Mouse (Mus musculus): Measurements from ENCODE around the gene Igsf8. TPM values are rescaled to one million over a fixed set of nuclear protein-coding genes. Genes with fewer than 3 reads are reported as not detected.
A peak's percentile ranks its signal among the peaks of the same experiment; 100 is the strongest.

The Igsf8 gene
- polyA plus RNA-seq, 1 experiment from 2014 or later: 159 TPM

GRCm38 (mm10) chr1:172344820-172345219 is 83.4 kb downstream of the Igsf8 start:
- Histone ChIP-seq H3K4me2 (replicated peaks) (no peak overlapping the region), H3K27ac (no peak overlapping the region), H3K9ac (no peak overlapping the region), H3K27me3 (peaks cover 16% of the 10 kb centered on the region), H3K4me3 (no peak overlapping the region), H3K36me3 (no peaks in the 10 kb centered on the region), H3K4me1 (peaks cover 26% of the 10 kb centered on the region), H3K9me3 (replicated peaks) (no peaks in the 10 kb centered on the region)
- ATAC-seq (ENCODE audit: low FRiP score): no peak
- WGBS: 95% methylated on average over 7 of the region's 7 CpGs

GRCm38 (mm10) chr1:172346707-172347106 is 85.3 kb downstream of the Igsf8 start:
- Histone ChIP-seq H3K4me1 (peaks cover 34% of the 10 kb centered on the region), H3K4me3 (no peak overlapping the region), H3K4me2 (replicated peaks) (no peak overlapping the region), H3K27ac (no peak overlapping the region), H3K9me3 (replicated peaks) (no peaks in the 10 kb centered on the region), H3K36me3 (no peaks in the 10 kb centered on the region), H3K27me3 (peaks cover 3% of the 10 kb centered on the region), H3K9ac (no peak overlapping the region)
- 85% methylated on average over 10 of the region's 10 CpGs for WGBS
- ATAC-seq (ENCODE audit: low FRiP score): no peak

DNA sequence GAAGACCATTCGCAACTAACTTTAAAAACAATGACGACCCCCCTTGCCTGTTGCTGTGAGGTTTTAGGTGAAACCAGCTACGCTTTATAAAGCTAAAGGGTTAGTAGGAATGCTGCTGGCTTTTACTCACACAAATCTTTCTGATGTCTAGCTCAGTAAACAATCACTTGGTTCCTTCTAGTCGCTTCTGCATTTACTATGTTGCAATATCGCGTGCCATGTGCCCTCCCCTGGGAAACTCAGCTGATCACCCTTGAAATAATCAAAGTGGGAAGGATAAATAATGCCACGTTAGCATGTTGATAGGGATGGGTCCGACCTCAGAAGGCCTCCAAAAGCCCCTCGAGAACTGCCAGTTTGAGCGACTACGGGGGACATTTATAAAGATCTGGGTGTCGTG is 85.9 kb downstream of the Igsf8 start:
- H3K4me3 ChIP-seq: no peak overlapping the region
- 83% methylated on average over 12 of the region's 12 CpGs for WGBS
- peaks cover 34% of the 10 kb centered on the region for H3K4me1 ChIP-seq
- ATAC-seq (ENCODE audit: low FRiP score): no peak
- no peak overlapping the region for H3K4me2 ChIP-seq (replicated peaks)
- no peak overlapping the region for H3K27ac ChIP-seq
- no peaks in the 10 kb centered on the region for H3K9me3 ChIP-seq (replicated peaks)
- H3K36me3 ChIP-seq: no peaks in the 10 kb centered on the region
- no peak overlapping the region for H3K9ac ChIP-seq
- H3K27me3 ChIP-seq: no peaks in the 10 kb centered on the region

GRCm38 (mm10) chr1:172349504-172349903 is 88.1 kb downstream of the Igsf8 start:
- Histone ChIP-seq H3K9ac (no peak overlapping the region), H3K9me3 (replicated peaks) (no peaks in the 10 kb centered on the region), H3K4me1 (peaks cover 34% of the 10 kb centered on the region), H3K27ac (peak overlapping the region; percentile 91), H3K27me3 (no peaks in the 10 kb centered on the region), H3K4me2 (replicated peaks) (peak overlapping the region; percentile 36), H3K36me3 (no peaks in the 10 kb centered on the region), H3K4me3 (no peak overlapping the region)
- 39% methylated on average over 5 of the region's 5 CpGs for WGBS
- peak; percentile 29 for ATAC-seq (ENCODE audit: low FRiP score)

DNA sequence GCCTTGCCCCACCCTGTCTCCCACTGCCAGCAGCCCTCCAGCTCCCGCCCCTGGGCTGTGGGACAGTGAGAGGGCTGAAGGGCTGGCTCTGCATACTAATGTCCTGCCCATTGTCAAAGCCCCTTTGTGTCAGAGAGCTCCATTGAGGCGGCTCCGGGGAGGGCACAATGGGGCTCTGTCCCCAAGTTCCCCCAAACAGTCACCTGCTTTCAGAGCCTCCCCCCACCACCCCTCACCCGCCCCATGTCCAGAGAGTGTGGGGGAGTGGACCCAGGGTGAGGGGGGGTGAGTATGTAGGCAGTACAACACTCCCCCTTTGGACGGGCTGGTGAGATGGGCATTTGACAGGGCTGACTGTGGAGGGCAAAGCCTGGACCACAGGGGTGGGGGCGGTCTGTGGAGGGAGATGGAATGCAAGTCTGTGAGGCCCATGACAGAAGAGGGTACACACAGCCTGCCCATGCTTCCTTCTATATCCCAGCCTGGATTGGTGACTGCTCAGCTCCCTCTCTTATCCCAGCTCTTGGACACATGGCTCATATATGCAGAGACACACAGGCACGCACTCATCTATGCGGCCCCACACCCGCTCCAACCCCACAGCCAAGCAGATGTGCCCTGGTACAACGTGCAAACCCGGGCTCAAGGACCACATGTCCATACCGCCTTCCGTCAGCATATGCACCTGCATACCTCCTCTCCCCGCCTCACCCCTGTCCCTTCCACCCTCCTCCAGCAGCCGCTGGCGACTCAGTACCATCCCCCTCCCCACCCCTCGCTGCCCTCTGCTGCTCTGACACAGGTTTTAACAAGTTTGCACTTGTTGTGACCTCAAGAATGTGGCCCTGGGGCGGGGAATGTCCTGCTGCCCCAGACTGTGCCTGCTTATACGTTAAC is 88.7 kb downstream of the Igsf8 start:
- no peaks in the 10 kb centered on the region for H3K36me3 ChIP-seq
- peaks cover 37% of the 10 kb centered on the region for H3K4me1 ChIP-seq
- H3K9ac ChIP-seq: peak overlapping the region; percentile 41
- 6% methylated on average over 19 of the region's 19 CpGs for WGBS
- peak overlapping the region; percentile 91 for H3K27ac ChIP-seq
- peak overlapping the region; percentile 36 for H3K4me2 ChIP-seq (replicated peaks)
- H3K9me3 ChIP-seq (replicated peaks): no peaks in the 10 kb centered on the region
- H3K4me3 ChIP-seq: no peak overlapping the region
- no peaks in the 10 kb centered on the region for H3K27me3 ChIP-seq
- peak; percentile 96 for ATAC-seq (ENCODE audit: low FRiP score)

- H3K4me3 ChIP-seq: no peak overlapping the region
- H3K27me3 ChIP-seq: no peaks in the 10 kb centered on the region
- no peak overlapping the region for H3K27ac ChIP-seq
- H3K4me2 ChIP-seq (replicated peaks): no peak overlapping the region
- 70% methylated on average over 6 of the region's 6 CpGs for WGBS
- peaks cover 48% of the 10 kb centered on the region for H3K4me1 ChIP-seq
- no peaks in the 10 kb centered on the region for H3K9me3 ChIP-seq (replicated peaks)
- ATAC-seq (ENCODE audit: low FRiP score): no peak
- no peaks in the 10 kb centered on the region for H3K36me3 ChIP-seq
- no peak overlapping the region for H3K9ac ChIP-seq
Measured at GRCm38 (mm10) chr1:172352001-172352400, 90.6 kb downstream of the Igsf8 start.

DNA sequence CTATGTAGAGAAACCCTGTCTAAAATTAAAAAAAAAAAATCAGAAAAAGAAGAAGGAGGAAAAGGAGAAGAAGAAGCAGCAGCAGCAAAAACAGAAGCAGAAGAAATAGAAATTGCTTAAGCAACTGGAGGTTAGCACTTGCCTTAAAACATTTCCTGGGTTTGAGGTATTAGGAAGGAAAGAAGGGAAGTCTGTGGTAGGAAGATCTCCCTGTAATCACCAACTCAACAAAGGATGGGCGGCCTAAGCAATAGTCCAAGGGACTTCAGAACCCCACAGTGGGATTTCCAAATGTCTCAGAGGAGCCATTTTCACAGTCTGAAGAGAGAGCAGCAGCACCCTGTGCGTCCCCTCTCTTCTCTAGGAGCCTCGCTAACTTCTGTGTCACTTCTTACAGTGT is 91.0 kb downstream of the Igsf8 start:
- Histone ChIP-seq H3K36me3 (no peaks in the 10 kb centered on the region), H3K27ac (no peak overlapping the region), H3K9me3 (replicated peaks) (no peaks in the 10 kb centered on the region), H3K4me2 (replicated peaks) (no peak overlapping the region), H3K4me3 (no peak overlapping the region), H3K27me3 (no peaks in the 10 kb centered on the region), H3K9ac (no peak overlapping the region), H3K4me1 (peaks cover 48% of the 10 kb centered on the region)
- WGBS: 85% methylated on average over 3 of the region's 3 CpGs
- ATAC-seq (ENCODE audit: low FRiP score): no peak

- peak overlapping the region; percentile 66 for H3K27ac ChIP-seq
- no peaks in the 10 kb centered on the region for H3K27me3 ChIP-seq
- H3K36me3 ChIP-seq: no peaks in the 10 kb centered on the region
- no peak for ATAC-seq (ENCODE audit: low FRiP score)
- H3K9ac ChIP-seq: no peak overlapping the region
- H3K9me3 ChIP-seq (replicated peaks): no peaks in the 10 kb centered on the region
- peaks cover 39% of the 10 kb centered on the region for H3K4me1 ChIP-seq
- WGBS: 40% methylated on average over 3 of the region's 3 CpGs
- no peak overlapping the region for H3K4me2 ChIP-seq (replicated peaks)
- H3K4me3 ChIP-seq: no peak overlapping the region
Measured at GRCm38 (mm10) chr1:172355336-172355735, 93.9 kb downstream of the Igsf8 start.

GRCm38 (mm10) chr1:172357550-172357949 is 96.1 kb downstream of the Igsf8 start:
- no peak overlapping the region for H3K4me2 ChIP-seq (replicated peaks)
- no peak overlapping the region for H3K9ac ChIP-seq
- ATAC-seq (ENCODE audit: low FRiP score): peak; percentile 48; the same call in 1 of the 2 replicates
- 11% methylated on average over 1 of the region's 1 CpGs for WGBS
- peaks cover 26% of the 10 kb centered on the region for H3K4me1 ChIP-seq
- H3K9me3 ChIP-seq (replicated peaks): no peaks in the 10 kb centered on the region
- no peak overlapping the region for H3K4me3 ChIP-seq
- H3K36me3 ChIP-seq: no peaks in the 10 kb centered on the region
- H3K27me3 ChIP-seq: no peaks in the 10 kb centered on the region
- H3K27ac ChIP-seq: no peak overlapping the region

- no peaks in the 10 kb centered on the region for H3K36me3 ChIP-seq
- 64% methylated on average over 10 of the region's 10 CpGs for WGBS
- ATAC-seq (ENCODE audit: low FRiP score): no peak
Measured at GRCm38 (mm10) chr1:172358341-172358740, 96.9 kb downstream of the Igsf8 start.

GRCm38 (mm10) chr1:172364684-172365083 is 103.2 kb downstream of the Igsf8 start:
- no peak overlapping the region for H3K4me2 ChIP-seq (replicated peaks)
- H3K36me3 ChIP-seq: no peaks in the 10 kb centered on the region
- no peaks in the 10 kb centered on the region for H3K9me3 ChIP-seq (replicated peaks)
- WGBS: 10% methylated on average over 6 of the region's 6 CpGs
- H3K4me3 ChIP-seq: no peak overlapping the region
- no peak for ATAC-seq (ENCODE audit: low FRiP score)
- H3K27ac ChIP-seq: no peak overlapping the region
- H3K4me1 ChIP-seq: no peaks in the 10 kb centered on the region; the same call in 1 of the 2 replicates
- H3K27me3 ChIP-seq: no peaks in the 10 kb centered on the region
- no peak overlapping the region for H3K9ac ChIP-seq

More at GRCm38 (mm10) chr1:172358341-172358740, 96.9 kb downstream of the Igsf8 start:
- no peaks in the 10 kb centered on the region for H3K27me3 ChIP-seq
- H3K4me1 ChIP-seq: peaks cover 23% of the 10 kb centered on the region
- peak overlapping the region; percentile 32; the same call in 1 of the 2 replicates for H3K9ac ChIP-seq
- H3K4me2 ChIP-seq (replicated peaks): no peak overlapping the region
- no peak overlapping the region for H3K27ac ChIP-seq
- no peak overlapping the region for H3K4me3 ChIP-seq
- H3K9me3 ChIP-seq (replicated peaks): no peaks in the 10 kb centered on the region

GRCm38 (mm10) chr1:172368768-172369418 is 107.5 kb downstream of the Igsf8 start:
- H3K4me2 ChIP-seq (replicated peaks): 0 out of 2 replicates have a peak overlapping the region, but pooled peaks have one; percentile 9
- 0 out of 2 replicates have a peak, but pooled peaks have one; percentile 33 for ATAC-seq (ENCODE audit: low FRiP score)
- no peak overlapping the region for H3K9ac ChIP-seq
- WGBS: 35% methylated on average over 23 of the region's 23 CpGs
- H3K27me3 ChIP-seq: no peaks in the 10 kb centered on the region
- no peak overlapping the region for H3K4me3 ChIP-seq
- no peak overlapping the region for H3K27ac ChIP-seq
- H3K36me3 ChIP-seq: no peaks in the 10 kb centered on the region
- H3K4me1 ChIP-seq: no peaks in the 10 kb centered on the region; the same call in 1 of the 2 replicates
- no peaks in the 10 kb centered on the region for H3K9me3 ChIP-seq (replicated peaks)

Measured in hindbrain, embryonic 12.5 days (tissue).